Mouse (Mus musculus) spleen, adult 12 weeks (tissue): ENCODE results near the gene Hist1h2ad.
"Not testable (repeated sequence)": the region's sequence is repeated elsewhere in the genome, so short reads cannot be mapped to it uniquely, and the experiment has no call there.

Experiments used
- DNase-seq: peaks from one replicate; pipeline ENCODE4 v3.0.0; 2022; ENCODE audit warnings: low spot score

The Hist1h2ad gene

DNA sequence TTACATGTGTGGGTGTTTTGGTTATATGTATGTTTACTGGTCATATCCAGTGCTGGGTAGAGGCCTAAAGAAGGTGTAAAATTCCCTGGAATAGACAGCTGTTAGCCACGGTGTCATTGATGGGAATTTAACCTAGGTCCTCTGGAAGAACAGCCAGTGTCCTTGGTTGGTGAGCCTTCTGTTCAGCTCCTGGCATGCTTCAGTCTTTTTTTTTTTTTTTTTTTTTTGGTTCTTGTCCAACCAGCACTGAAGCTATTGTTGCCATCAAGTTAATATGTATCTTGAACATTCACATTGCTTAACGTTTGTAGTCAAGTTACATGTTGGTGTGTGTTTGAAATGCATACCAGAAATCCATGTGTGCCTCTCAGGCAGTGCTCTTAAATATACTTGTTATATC is 9.7 kb upstream of the Hist1h2ad start:
- no peak for DNase-seq

DNA sequence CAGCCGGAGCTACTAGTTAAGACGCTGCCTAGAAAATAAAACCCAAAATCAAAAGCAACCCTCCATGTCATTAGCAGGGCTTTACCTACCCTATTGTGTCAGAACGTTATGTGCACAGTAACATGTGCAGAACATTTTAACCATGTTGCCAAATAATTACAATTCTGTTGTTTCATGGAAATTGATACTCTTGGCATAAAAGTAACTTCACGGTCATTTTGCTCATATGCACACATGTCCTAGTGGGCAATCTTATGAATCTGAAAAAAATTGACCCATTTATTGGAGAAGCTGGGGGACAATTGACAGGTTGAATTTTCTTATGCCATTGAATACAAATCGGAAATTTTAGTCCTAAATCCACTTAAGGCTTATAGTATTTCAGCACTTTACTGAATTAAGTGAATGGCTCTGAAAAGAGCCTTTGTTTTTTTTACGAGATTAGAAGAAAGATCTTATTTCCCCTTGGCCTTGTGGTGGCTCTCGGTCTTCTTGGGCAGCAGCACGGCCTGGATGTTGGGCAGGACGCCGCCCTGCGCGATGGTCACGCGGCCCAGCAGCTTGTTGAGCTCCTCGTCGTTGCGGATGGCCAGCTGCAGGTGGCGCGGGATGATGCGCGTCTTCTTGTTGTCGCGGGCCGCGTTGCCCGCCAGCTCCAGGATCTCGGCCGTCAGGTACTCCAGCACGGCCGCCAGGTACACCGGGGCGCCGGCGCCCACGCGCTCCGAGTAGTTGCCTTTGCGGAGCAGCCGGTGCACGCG is 3.7 kb upstream of the Hist1h2ad start:
- not testable (repeated sequence) for DNase-seq

DNA sequence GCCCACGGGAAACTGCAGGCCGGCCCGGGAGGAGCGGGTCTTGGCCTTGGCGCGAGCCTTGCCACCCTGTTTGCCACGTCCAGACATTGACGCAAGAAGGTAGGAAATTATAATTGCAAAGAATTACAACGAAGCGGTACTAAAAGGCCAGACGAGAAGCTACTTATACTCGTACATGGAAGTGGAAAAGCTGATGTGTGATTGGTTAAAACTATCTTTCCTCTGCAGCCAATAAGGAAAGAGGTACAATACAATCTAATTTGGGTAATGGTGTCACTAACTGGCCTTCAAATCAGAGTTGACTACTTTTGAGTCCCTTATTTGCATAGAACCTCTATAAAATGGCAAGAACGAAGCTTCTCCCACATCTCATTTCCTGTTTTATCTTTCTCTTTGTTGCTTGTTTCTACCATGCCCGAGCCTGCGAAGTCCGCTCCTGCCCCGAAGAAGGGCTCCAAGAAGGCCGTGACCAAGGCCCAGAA is 3.1 kb upstream of the Hist1h2ad start, which contains the start of the genes Hist1h2ae and Hist1h2bg:
TSS of gene Hist1h2ae (minus strand) at position 199 of the 482 bp plus-strand sequence.
TSS of gene Hist1h2bg (plus strand) at position 375 of the 482 bp plus-strand sequence.
- DNase-seq = peak; percentile 81

DNA sequence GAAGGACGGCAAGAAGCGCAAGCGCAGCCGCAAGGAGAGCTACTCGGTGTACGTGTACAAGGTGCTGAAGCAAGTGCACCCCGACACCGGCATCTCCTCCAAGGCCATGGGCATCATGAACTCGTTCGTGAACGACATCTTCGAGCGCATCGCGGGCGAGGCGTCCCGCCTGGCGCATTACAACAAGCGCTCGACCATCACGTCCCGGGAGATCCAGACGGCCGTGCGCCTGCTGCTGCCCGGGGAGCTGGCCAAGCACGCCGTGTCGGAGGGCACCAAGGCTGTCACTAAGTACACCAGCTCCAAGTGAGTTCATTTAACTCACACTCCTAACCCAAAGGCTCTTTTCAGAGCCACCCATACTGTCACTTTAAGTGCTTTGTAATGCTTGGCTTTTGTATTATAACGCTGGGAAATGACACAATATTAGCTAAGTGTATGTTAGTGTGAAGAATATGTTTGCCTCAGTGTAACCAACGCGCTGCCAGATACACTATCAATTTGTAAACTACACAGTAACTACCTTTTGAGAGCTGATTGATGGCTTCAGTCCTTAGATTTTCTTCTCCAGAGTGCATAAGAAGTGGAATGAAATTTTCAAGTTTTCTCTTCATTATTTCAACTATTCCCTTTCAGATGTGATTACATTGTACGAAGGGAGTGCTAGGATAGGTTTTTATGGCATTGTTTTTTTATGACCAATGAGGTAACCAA is 2.5 kb upstream of the Hist1h2ad start:
- DNase-seq = not testable (repeated sequence)

DNA sequence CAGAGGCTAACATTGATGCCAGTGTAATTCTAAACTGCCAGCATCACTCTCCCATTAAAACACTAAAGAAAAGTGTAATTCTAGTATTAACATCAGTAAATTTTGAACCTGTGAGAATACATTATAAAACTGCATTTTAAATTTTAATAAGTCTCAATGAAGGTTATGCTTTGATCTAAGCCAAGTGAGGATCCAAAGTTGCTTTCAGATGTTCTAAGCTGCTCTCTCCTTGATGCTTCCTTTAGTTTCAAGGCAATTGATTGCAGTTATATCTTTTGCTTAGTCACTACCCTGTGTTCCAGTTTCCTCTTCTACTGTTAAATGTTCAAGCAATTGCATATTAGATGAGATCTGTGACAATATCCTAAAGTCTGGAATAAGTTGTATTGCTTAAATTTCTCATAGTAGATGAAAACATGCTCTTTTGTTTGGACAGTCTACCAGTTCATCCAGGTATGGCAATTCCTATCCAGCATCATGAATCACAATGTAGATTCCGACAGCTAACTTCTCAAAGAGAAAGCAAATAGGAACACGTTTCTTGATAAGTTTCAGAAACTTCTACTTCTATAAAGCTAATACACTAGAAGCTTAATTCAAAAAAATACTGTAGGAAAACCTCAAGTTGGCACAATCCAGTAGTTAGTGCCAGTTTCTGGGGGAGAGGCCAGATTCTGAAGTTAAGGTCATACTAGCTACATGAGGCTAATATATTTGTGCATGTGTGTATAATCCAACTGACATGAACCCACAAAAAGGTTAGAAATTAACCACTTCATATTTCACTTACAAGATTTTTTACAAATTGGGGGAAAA is 1.8 kb upstream of the Hist1h2ad start:
- DNase-seq = no peak

DNA sequence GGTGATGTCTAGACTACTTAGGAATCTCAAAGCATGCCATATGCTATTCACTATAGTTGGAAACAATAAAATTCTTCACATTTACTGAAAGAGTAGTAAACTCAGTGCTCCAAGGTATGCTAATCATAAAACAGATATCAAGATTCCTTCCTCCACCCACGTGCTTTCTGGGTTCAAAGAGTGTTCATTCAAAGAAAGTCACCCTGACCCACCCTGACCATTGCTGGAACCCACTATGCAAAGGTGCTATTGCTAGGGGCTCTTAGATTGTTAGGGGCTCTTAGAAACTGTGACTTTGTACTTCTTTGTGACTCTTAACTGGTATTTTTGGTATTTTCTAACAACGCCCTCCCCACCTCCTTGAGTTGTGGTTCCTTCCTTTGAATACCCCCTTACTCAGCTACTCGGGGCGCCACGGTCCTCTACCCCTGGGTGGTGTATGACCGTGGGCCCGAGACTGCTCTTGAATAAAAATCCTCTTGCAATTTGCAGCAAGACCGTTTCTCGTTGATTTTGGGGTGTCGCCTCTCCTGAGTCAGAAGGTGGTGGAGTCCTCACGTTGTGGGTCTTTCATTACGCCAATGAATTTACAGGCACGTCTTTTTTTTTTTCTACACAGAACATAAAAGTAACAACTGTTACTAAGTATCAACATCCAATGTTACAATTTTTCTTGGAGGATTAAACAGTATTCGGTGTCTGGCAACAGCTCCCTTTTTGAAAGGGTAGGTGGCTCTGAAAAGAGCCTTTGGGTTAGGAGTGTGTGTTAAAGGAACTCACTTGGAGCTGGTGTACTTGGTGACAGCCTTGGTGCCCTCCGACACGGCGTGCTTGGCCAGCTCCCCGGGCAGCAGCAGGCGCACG is 915 bp upstream of the Hist1h2ad start:
- not testable (repeated sequence) for DNase-seq

DNA sequence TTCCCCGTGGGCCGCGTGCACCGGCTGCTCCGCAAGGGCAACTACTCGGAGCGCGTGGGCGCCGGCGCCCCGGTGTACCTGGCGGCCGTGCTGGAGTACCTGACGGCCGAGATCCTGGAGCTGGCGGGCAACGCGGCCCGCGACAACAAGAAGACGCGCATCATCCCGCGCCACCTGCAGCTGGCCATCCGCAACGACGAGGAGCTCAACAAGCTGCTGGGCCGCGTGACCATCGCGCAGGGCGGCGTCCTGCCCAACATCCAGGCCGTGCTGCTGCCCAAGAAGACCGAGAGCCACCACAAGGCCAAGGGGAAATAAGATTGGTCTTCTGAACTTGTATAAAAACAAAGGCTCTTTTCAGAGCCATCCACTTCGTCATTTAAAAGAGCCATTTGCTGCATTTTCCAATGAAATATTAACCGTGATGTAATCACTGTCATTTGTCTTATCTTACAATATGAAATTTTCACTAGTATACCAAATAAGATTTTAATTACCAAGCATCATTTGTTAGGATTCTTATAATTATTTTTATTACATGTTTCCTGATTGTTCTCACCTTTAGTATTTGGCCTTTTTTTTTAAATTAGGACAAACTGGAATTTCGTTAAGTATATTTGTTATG is 477 bp downstream of the Hist1h2ad start:
- DNase-seq = not testable (repeated sequence)

DNA sequence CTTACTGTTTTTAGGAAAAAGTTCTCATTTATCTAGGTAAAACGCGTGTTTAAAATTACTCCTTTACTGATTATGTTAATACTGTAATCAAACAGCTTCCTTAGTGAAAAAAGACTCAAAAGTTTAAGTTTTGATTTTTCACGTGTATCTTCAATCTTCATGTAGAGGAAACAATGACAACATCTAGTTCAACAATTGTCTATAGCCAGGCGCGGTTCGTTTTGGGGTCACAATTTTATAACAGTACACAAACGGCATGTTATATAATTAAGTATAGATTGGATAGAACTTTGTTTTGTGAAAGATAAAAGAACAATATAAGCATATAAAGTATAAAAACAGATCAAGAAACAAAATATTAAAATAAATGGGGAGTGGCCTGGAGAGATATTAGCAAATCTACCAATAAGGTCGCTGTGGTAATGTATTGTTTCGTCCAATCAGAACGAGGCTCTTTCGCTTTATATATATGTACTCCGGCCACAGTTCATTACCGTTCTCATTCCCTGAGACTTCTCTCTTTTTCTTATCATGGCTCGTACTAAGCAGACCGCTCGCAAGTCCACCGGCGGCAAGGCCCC is 1.2 kb downstream of the Hist1h2ad start, which contains the start of gene Hist1h3d:
TSS of gene Hist1h3d (plus strand) at position 493 of the 581 bp plus-strand sequence.
- peak; percentile 76 for DNase-seq

DNA sequence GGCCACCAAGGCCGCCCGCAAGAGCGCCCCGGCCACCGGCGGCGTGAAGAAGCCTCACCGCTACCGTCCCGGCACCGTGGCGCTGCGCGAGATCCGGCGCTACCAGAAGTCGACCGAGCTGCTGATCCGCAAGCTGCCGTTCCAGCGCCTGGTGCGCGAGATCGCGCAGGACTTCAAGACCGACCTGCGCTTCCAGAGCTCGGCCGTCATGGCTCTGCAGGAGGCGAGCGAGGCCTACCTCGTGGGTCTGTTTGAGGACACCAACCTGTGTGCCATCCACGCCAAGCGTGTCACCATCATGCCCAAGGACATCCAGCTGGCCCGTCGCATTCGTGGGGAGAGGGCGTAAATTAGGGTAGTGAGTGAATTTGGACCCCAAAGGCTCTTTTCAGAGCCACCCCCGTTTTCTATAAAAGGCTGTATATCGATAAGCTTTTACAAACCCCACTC is 1.7 kb downstream of the Hist1h2ad start:
- DNase-seq = not testable (repeated sequence)

DNA sequence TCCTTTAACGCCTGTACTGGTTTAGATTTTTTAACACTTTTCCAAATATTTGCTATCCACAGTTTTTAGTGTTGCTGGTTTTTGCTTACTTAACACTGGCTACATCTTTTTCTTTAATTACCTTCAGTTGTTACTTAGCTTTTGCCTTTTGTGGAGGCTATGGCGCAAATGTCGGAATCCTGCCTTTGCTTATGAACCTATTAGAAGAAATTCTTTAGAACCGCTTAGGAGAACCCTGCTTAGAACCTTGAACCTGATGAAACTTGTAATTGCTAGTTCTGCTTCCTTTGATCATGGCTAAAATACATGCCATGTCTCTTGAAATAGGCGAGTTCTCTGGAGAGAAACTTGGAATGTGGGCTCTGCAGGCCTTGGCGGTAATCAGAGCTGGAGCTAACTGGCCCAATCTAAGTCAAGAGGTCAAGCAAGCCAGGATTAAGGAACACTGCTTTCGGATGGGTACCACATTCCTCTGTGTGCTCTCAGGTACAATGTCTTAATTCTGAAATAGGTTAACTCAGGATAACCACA is 2.2 kb downstream of the Hist1h2ad start:
- DNase-seq = no peak

DNA sequence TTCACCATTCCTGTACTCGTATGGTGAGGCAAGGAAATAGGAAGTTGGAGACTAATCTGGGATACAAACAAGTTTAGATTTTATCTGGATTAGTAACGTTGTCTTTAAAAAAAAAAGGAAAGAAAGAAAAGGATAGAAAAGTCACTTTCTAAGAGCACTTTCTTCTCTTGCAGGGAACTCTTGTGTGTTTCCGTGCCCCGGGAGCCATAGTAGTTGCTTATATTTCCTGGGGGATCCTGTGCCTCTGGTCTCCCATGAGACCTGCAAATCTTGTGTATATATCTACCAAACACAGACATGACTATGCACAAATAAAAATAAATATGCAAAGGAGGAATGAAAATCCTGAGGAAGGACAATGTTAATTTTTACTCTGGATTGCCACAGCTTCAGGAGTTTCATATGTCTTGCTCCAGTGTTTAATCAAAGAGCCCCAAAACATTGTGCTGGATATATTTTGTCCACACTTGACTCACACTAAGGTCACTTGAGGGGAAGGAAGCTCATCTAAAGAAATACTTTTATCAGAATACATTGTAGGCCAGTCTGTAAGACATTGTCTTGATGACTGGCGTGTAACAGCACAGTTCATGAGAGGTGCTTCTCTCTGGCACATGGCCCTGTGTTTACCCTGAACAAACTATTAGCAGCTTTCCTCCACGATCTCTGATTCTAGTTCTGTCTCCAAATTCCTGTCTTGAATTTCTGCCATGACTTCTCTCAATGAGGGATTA is 2.9 kb downstream of the Hist1h2ad start:
- no peak for DNase-seq

DNA sequence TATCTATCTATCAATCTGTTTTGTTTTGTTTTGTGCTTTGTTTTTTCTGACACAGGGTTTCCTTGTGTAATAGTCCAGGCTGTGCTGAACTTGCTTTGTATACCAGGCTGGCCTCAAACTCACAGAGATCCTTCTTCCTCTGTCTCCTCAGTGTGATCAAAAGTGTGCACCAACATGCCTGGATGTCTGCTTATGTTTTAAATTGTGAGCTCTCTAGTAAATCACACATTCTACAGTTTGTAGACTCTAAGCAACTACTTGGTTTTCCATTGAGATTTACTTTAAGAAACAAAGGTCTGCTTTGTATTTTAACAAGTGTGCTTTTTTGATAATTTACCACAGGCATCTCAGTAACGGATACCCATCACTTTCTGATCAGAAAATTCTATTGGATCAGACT is 3.7 kb downstream of the Hist1h2ad start:
- no peak for DNase-seq

DNA sequence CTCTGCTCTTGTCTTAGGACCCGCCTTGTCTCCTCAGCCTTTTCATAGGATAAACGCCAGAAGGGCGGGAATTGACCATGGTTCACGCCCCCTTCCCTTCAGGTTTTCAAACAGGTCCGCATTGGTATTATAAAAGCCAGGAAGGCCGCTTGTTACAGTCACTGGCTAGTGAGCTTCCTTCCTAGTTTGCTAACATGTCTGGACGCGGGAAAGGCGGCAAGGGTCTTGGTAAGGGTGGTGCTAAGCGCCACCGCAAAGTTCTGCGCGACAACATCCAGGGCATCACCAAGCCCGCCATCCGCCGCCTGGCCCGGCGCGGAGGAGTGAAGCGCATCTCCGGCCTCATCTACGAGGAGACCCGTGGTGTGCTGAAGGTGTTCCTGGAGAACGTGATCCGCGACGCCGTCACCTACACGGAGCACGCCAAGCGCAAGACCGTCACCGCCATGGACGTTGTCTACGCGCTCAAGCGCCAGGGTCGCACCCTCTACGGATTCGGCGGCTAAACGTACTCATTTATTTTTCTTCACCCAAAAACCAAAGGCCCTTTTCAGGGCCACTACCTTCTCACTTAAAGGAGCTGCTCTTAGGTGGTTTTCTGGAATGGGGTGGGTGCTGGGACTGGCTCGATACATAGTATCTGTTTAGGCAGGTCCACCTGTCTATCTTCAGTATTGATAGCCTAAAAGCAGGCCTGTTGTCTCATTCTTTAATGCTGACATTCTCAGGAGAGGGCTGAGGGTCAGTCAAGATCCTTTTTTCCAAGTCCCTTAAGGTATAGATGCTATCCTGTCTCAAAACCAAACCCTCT is 7.4 kb downstream of the Hist1h2ad start, which contains the start of gene Hist1h4d:
TSS of gene Hist1h4d (plus strand) at position 191 of the 811 bp plus-strand sequence.
- DNase-seq = peak; percentile 97

DNA sequence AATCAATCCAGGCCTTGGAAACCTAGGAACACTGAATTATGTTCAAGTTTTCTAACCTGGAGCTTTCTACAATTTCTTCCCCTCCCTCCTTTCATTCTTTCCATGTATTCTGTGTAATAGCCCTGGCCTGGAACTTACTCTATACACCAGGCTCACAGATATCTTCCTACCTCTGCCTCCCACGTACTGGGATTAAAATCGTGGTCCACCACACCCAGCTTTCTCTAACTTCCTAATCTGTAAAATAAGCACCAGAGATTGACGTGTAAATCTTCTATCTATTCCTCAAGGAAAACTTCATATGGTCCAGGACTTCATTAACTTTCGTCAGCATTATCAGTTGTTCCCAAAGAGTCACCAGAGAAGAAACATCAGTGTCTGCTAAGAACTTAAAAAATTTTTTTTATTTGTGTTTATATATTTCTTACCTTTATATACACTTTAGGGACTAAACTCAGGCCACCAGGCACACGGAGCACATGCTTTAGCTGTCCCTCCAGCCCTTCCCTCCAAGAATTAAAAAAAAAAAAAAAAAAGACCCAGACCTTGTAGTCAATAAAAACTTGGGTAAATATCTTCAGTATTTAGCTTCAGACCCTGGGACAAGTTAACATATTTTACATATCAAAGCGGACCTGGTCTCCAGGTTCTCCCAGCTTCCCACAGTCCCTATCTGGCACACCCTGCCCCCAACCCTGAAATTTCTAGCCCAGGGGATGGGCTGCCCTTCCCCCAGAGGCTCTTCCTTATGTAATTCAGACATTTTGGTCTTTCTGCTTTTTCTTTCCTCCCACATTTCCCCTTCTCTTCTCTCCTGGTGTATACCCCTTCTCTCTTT is 8.3 kb downstream of the Hist1h2ad start:
- no peak for DNase-seq

DNA sequence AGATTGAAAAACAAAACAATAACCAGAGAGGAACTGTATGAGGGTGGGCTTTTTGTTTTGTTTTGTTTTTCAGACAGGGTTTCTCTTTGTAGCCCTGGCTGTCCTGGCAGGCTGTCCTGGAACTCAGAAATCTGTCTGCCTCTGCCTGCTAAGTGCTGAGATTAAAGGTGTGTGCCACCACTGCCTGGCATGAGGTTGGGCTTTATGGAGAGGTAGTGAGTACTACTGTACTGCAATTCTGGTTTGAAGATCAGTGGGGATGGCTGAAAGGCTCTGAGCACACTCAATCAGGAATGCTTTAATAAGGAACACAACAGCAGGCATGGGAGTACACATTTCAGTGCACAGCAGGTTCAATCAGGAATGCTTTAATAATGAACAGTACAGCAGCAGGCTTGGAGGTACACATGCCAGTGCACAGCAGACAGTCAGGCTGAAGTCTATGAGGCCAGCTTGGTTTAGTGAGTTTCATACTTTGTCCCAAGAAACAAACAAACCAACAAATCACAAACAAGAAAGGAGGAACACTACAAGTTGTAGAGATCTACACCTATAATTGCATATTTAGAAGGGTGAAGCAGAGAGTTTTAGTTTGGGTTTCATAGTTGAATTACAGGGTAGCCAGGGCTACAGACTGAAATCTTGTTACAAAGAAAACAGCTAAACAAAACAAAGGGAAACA is 9.3 kb downstream of the Hist1h2ad start:
- no peak for DNase-seq

DNA sequence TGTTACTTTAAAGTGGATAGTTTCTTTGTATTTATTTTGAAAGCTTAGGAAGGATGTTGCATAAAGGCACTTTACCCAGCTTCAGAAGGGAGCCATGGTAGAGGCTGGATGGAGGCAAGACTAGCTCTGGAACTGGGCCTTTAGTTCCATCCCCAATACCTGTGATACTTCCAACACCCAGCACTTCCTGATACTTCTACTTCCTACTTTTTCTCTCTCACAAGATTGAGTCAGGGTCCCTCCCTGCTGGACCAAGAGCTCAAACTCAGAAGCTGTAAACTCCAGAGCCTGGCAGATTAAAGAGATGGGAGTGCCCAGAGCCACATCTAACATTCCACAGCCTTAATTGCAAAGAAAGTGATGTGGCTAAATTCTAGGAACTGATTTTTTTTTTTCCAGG is 10.2 kb downstream of the Hist1h2ad start:
- no peak for DNase-seq

DNA sequence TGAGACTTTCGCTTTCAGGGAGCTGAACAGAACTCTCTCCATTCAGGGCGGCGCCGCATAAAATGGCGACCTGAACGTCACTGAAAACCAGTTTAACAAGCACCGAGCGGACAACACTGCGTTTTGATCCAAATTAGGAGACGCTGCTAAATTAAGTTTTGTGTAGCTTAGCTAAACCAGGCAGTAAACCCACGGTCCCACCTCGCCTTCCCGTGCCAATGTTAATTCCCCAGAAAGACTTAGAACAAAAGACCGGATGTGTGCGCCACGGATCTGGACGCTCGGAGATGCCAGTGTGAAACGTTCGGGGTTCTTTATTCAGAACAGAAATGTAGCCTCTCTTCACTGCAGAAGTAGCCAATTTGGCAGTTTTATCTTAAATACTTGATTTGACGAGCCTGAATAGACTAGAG is 10.9 kb downstream of the Hist1h2ad start:
- peak; percentile 78 for DNase-seq
